Mouse (Mus musculus): Measurements from ENCODE around the gene Pih1d2. TPM values are rescaled to one million over a fixed set of nuclear protein-coding genes. Genes with fewer than 3 reads are reported as not detected.
A peak's percentile ranks its signal among the peaks of the same experiment; 100 is the strongest.

Pih1d2 gene
- polyA plus RNA-seq, 1 experiment, result not detected

GRCm38 (mm10) chr9:50592955-50593354 is 24.2 kb upstream of the Pih1d2 start:
- TF ChIP-seq CTCF (IDR thresholded peaks at IDR 0.05; ENCODE audit: insufficient read depth, low read depth, low read length), result no peak
- no peak for TF ChIP-seq POLR2A (IDR thresholded peaks at IDR 0.05; ENCODE audit: insufficient read depth, low read depth, low read length)
- Histone ChIP-seq H3K4me3 (ENCODE audit: insufficient read depth, low read depth, low read length) (no peak overlapping the region), H3K4me1 (ENCODE audit: control insufficient read depth, insufficient read depth, low read length) (peaks cover 3% of the 10 kb centered on the region), H3K27ac (ENCODE audit: insufficient read depth, low read depth, low read length) (no peak overlapping the region)
- 92% methylated on average over 9 of the region's 9 CpGs for WGBS

- no peak overlapping the region for H3K4me3 ChIP-seq (ENCODE audit: insufficient read depth, low read depth, low read length)
- WGBS, result 79% methylated on average over 3 of the region's 3 CpGs
- TF ChIP-seq POLR2A (IDR thresholded peaks at IDR 0.05; ENCODE audit: insufficient read depth, low read depth, low read length) (no peak), CTCF (IDR thresholded peaks at IDR 0.05; ENCODE audit: insufficient read depth, low read depth, low read length) (no peak)
- peaks cover 3% of the 10 kb centered on the region for H3K4me1 ChIP-seq (ENCODE audit: control insufficient read depth, insufficient read depth, low read length)
- no peak overlapping the region for H3K27ac ChIP-seq (ENCODE audit: insufficient read depth, low read depth, low read length)
Measured at GRCm38 (mm10) chr9:50593544-50593943, 23.6 kb upstream of the Pih1d2 start.

GRCm38 (mm10) chr9:50594794-50595417 is 22.2 kb upstream of the Pih1d2 start:
- Histone ChIP-seq H3K27ac (ENCODE audit: insufficient read depth, low read depth, low read length) (no peak overlapping the region), H3K4me1 (ENCODE audit: control insufficient read depth, insufficient read depth, low read length) (peaks cover 3% of the 10 kb centered on the region), H3K4me3 (ENCODE audit: insufficient read depth, low read depth, low read length) (no peak overlapping the region)
- 71% methylated on average over 12 of the region's 12 CpGs for WGBS
- TF ChIP-seq CTCF (IDR thresholded peaks at IDR 0.05; ENCODE audit: insufficient read depth, low read depth, low read length) (no peak), POLR2A (IDR thresholded peaks at IDR 0.05; ENCODE audit: insufficient read depth, low read depth, low read length) (no peak)

GRCm38 (mm10) chr9:50596973-50597372 is 20.1 kb upstream of the Pih1d2 start:
- TF ChIP-seq POLR2A (IDR thresholded peaks at IDR 0.05; ENCODE audit: insufficient read depth, low read depth, low read length) (no peak), CTCF (IDR thresholded peaks at IDR 0.05; ENCODE audit: insufficient read depth, low read depth, low read length) (no peak)
- WGBS, result 90% methylated on average over 8 of the region's 8 CpGs

GRCm38 (mm10) chr9:50601536-50601935 is 15.6 kb upstream of the Pih1d2 start:
- TF ChIP-seq POLR2A (IDR thresholded peaks at IDR 0.05; ENCODE audit: insufficient read depth, low read depth, low read length) (no peak), CTCF (IDR thresholded peaks at IDR 0.05; ENCODE audit: insufficient read depth, low read depth, low read length) (no peak)
- Histone ChIP-seq H3K27ac (ENCODE audit: insufficient read depth, low read depth, low read length) (no peak overlapping the region), H3K4me3 (ENCODE audit: insufficient read depth, low read depth, low read length) (no peak overlapping the region), H3K4me1 (ENCODE audit: control insufficient read depth, insufficient read depth, low read length) (peaks cover 9% of the 10 kb centered on the region)
- 70% methylated on average over 6 of the region's 6 CpGs for WGBS

More at GRCm38 (mm10) chr9:50596973-50597372, 20.1 kb upstream of the Pih1d2 start:
- Histone ChIP-seq H3K4me1 (ENCODE audit: control insufficient read depth, insufficient read depth, low read length) (peaks cover 3% of the 10 kb centered on the region), H3K4me3 (ENCODE audit: insufficient read depth, low read depth, low read length) (no peak overlapping the region), H3K27ac (ENCODE audit: insufficient read depth, low read depth, low read length) (no peak overlapping the region)

- no peak overlapping the region for H3K27ac ChIP-seq (ENCODE audit: insufficient read depth, low read depth, low read length)
- 87% methylated on average over 7 of the region's 7 CpGs for WGBS
- TF ChIP-seq POLR2A (IDR thresholded peaks at IDR 0.05; ENCODE audit: insufficient read depth, low read depth, low read length) (no peak), CTCF (IDR thresholded peaks at IDR 0.05; ENCODE audit: insufficient read depth, low read depth, low read length) (no peak)
- H3K4me3 ChIP-seq (ENCODE audit: insufficient read depth, low read depth, low read length), result peak overlapping the region; percentile 19
- peaks cover 9% of the 10 kb centered on the region for H3K4me1 ChIP-seq (ENCODE audit: control insufficient read depth, insufficient read depth, low read length)
Measured at GRCm38 (mm10) chr9:50602055-50602845, 14.9 kb upstream of the Pih1d2 start.

GRCm38 (mm10) chr9:50603189-50603997 is 13.7 kb upstream of the Pih1d2 start, which contains the start of the genes Sdhd and Timm8b:
Gene Sdhd (minus strand): TSS chr9:50603812.
Gene Timm8b (plus strand): TSS chr9:50603910.
- peak within 1 kb of the TSS; percentile 92 for H3K4me3 ChIP-seq (ENCODE audit: insufficient read depth, low read depth, low read length)
- peak; percentile 84 for TF ChIP-seq POLR2A (IDR thresholded peaks at IDR 0.05; ENCODE audit: insufficient read depth, low read depth, low read length)
- TF ChIP-seq CTCF (IDR thresholded peaks at IDR 0.05; ENCODE audit: insufficient read depth, low read depth, low read length), result no peak
- H3K4me1 ChIP-seq (ENCODE audit: control insufficient read depth, insufficient read depth, low read length), result peaks cover 9% of the 10 kb centered on the region
- under 1% methylated on average over 48 of the region's 48 CpGs for WGBS
- H3K27ac ChIP-seq (ENCODE audit: insufficient read depth, low read depth, low read length), result peak within 1 kb of the TSS; percentile 82

GRCm38 (mm10) chr9:50603998-50604324 is 13.2 kb upstream of the Pih1d2 start:
- no peak overlapping the region; the same call in 1 of the 2 replicates for H3K27ac ChIP-seq (ENCODE audit: insufficient read depth, low read depth, low read length)
- TF ChIP-seq CTCF (IDR thresholded peaks at IDR 0.05; ENCODE audit: insufficient read depth, low read depth, low read length) (no peak), POLR2A (IDR thresholded peaks at IDR 0.05; ENCODE audit: insufficient read depth, low read depth, low read length) (no peak)
- H3K4me1 ChIP-seq (ENCODE audit: control insufficient read depth, insufficient read depth, low read length), result peaks cover 9% of the 10 kb centered on the region
- WGBS, result under 1% methylated on average over 24 of the region's 24 CpGs
- H3K4me3 ChIP-seq (ENCODE audit: insufficient read depth, low read depth, low read length), result peak overlapping the region; percentile 92

Measured in olfactory bulb, adult 2 months (tissue).